ENCODE assay signal across 8 mouse cellular contexts in genomic region chr7:101012541-101012940, GRCm38 (mm10). TPM values are rescaled to one million over a fixed set of nuclear protein-coding genes. Genes with fewer than 3 reads are reported as not detected.
DNase-seq lines count a peak whose midpoint lies in the region; ATAC-seq and TF ChIP-seq lines count a peak whose summit lies in the region.

Gene P2ry2, minus strand, starts transcription at chr7:101012866.

- DNase-seq in limb, embryonic 14.5 days (ENCODE audit: low spot score), result no peak
- DNase-seq in spleen, postnatal 4 days (ENCODE audit: low spot score in 2 of 2), result no peak
- no peak for DNase-seq in MN1 (ENCODE audit: low spot score)
- DNase-seq in urinary bladder, postnatal 4 days (ENCODE audit: low spot score in 2 of 2), result no peak

- no peak for TF ChIP-seq POLR2A in limb, embryonic 14.5 days (IDR thresholded peaks at IDR 0.05; ENCODE audit: borderline replicate concordance, extremely low read depth, insufficient read depth, insufficient read length)

- H3K9ac ChIP-seq in heart, embryonic 11.5 days (ENCODE audit: low read depth, low read length), result peak within 1 kb of the TSS; percentile 52
- peak within 1 kb of the TSS; percentile 53 for H3K9ac ChIP-seq in limb, embryonic 14.5 days (ENCODE audit: low read depth, low read length, severe bottlenecking)
- H3K9ac ChIP-seq in stomach, embryonic 16.5 days (ENCODE audit: low read length), result peak within 1 kb of the TSS; percentile 74

- peaks cover 24% of the 10 kb centered on the region for H3K4me1 ChIP-seq in megakaryocyte, embryonic 14.5 days
- peaks cover 7% of the 10 kb centered on the region; the same call in 1 of the 2 replicates for H3K4me1 ChIP-seq in heart, embryonic 11.5 days (ENCODE audit: control insufficient read depth, insufficient read depth, low read length)
- peaks cover 16% of the 10 kb centered on the region; the same call in 1 of the 2 replicates for H3K4me1 ChIP-seq in limb, embryonic 14.5 days (ENCODE audit: control insufficient read depth, insufficient read depth, low read length)
- H3K4me1 ChIP-seq in stomach, embryonic 16.5 days (ENCODE audit: control insufficient read depth, insufficient read depth, low read length), result 0 out of 2 replicates have a peak, but pooled peaks cover 5% of the 10 kb centered on the region

- H3K36me3 ChIP-seq in megakaryocyte, embryonic 14.5 days (replicated peaks; ENCODE audit: low read length), result no peaks in the 10 kb centered on the region
- H3K36me3 ChIP-seq in heart, embryonic 11.5 days (ENCODE audit: control insufficient read depth, insufficient read depth, low read length), result no peaks in the 10 kb centered on the region
- no peaks in the 10 kb centered on the region for H3K36me3 ChIP-seq in limb, embryonic 14.5 days (ENCODE audit: control insufficient read depth, insufficient read depth, low read length)
- H3K36me3 ChIP-seq in stomach, embryonic 16.5 days (ENCODE audit: control insufficient read depth, insufficient read depth, low read length), result no peaks in the 10 kb centered on the region

- H3K9me3 ChIP-seq in megakaryocyte, embryonic 14.5 days, result no peaks in the 10 kb centered on the region
- H3K9me3 ChIP-seq in heart, embryonic 11.5 days (replicated peaks; ENCODE audit: control insufficient read depth, low read length), result no peaks in the 10 kb centered on the region
- H3K9me3 ChIP-seq in limb, embryonic 14.5 days (ENCODE audit: control insufficient read depth, low read length), result no peaks in the 10 kb centered on the region
- no peaks in the 10 kb centered on the region for H3K9me3 ChIP-seq in stomach, embryonic 16.5 days (replicated peaks; ENCODE audit: control insufficient read depth, low read length)

- H3K4me2 ChIP-seq in heart, embryonic 11.5 days, result peak within 1 kb of the TSS; percentile 98
- H3K4me2 ChIP-seq in limb, embryonic 14.5 days (replicated peaks; ENCODE audit: low read depth, low read length, severe bottlenecking), result peak within 1 kb of the TSS; percentile 97
- H3K4me2 ChIP-seq in stomach, embryonic 16.5 days (ENCODE audit: low read depth, low read length), result peak within 1 kb of the TSS; percentile 89

- peaks cover 88% of the 10 kb centered on the region for H3K27me3 ChIP-seq in megakaryocyte, embryonic 14.5 days (replicated peaks)
- H3K27me3 ChIP-seq in heart, embryonic 11.5 days (ENCODE audit: control insufficient read depth, insufficient read depth, low read length), result peaks cover 64% of the 10 kb centered on the region
- peaks cover 27% of the 10 kb centered on the region for H3K27me3 ChIP-seq in limb, embryonic 14.5 days (ENCODE audit: control insufficient read depth, insufficient read depth, low read length)
- H3K27me3 ChIP-seq in stomach, embryonic 16.5 days (ENCODE audit: control insufficient read depth, insufficient read depth, low read length), result peaks cover 20% of the 10 kb centered on the region

- H3K4me3 ChIP-seq in megakaryocyte, embryonic 14.5 days (replicated peaks), result peak within 1 kb of the TSS; percentile 91
- H3K4me3 ChIP-seq in heart, embryonic 11.5 days (ENCODE audit: low read depth, low read length), result peak within 1 kb of the TSS; percentile 57
- H3K4me3 ChIP-seq in limb, embryonic 14.5 days (replicated peaks; ENCODE audit: low read length), result peak within 1 kb of the TSS; percentile 56
- H3K4me3 ChIP-seq in stomach, embryonic 16.5 days (replicated peaks; ENCODE audit: low read length), result peak within 1 kb of the TSS; percentile 63

- no peak for ATAC-seq in megakaryocyte, adult 5-6 weeks (ENCODE audit: poor library complexity, severe bottlenecking)
- ATAC-seq in heart, embryonic 11.5 days (replicated peaks; ENCODE audit: insufficient number of reproducible peaks, low FRiP score, low TSS enrichment), result no peak
- no peak for ATAC-seq in limb, embryonic 14.5 days (ENCODE audit: low FRiP score, low read depth)
- ATAC-seq in stomach, embryonic 16.5 days (ENCODE audit: insufficient read depth, low FRiP score), result no peak

- H3K27ac ChIP-seq in heart, embryonic 11.5 days (ENCODE audit: low read depth, low read length), result no peak within 1 kb of the TSS
- H3K27ac ChIP-seq in limb, embryonic 14.5 days (replicated peaks; ENCODE audit: low read depth, low read length), result no peak within 1 kb of the TSS
- peak within 1 kb of the TSS; percentile 38; the same call in 1 of the 2 replicates for H3K27ac ChIP-seq in stomach, embryonic 16.5 days (ENCODE audit: low read length)

- 57% methylated on average over 4 of the region's 4 CpGs for WGBS in heart, embryonic 11.5 days (ENCODE audit: insufficient replicate concordance)
- 71% methylated on average over 4 of the region's 4 CpGs for WGBS in limb, embryonic 14.5 days
- 72% methylated on average over 4 of the region's 4 CpGs for WGBS in stomach, embryonic 16.5 days

RNA-seq across cellular contexts. Expression of gene P2ry2, which starts in this region (rescaled TPM):
- polyA plus RNA-seq in megakaryocyte, embryonic 14.5 days (2012; ENCODE audit: insufficient read depth, low replicate concordance), result 2.4 TPM in 1 of 2 replicates, not detected in the other
- total RNA-seq in megakaryocyte, adult 5-6 weeks (2015), result 1.6 and 2.1 TPM in 2 replicates
- 3.6 and 3.7 TPM in 2 replicates for total RNA-seq in megakaryocyte, adult 5-6 weeks (2017)
- 0.54 and 0.68 TPM in 2 replicates for polyA plus RNA-seq in heart, embryonic 11.5 days (2014; fragmentation: Nextera tagmentation; extraction: Ambion mirVana)
- 2.0 and 2.1 TPM in 2 replicates for polyA plus RNA-seq in limb, embryonic 14.5 days (2012; rRNA removed)
- polyA plus RNA-seq in limb, embryonic 14.5 days (2014; fragmentation: Nextera tagmentation; extraction: Ambion mirVana), result 2.2 and 3.2 TPM in 2 replicates
- 8.5 and 12.0 TPM in 2 replicates for polyA plus RNA-seq in stomach, embryonic 16.5 days (2015; fragmentation: Nextera tagmentation; extraction: Ambion mirVana)
